Mouse (Mus musculus) MEL (cell line): ENCODE data around the gene Hrct1. TPM values are rescaled to one million over a fixed set of nuclear protein-coding genes. Genes with fewer than 3 reads are reported as not detected.

ENCODE experiments used
- DNase-seq: peaks from one replicate; pipeline ENCODE4 v3.0.0; 2011; ENCODE audit warnings: low read depth, low spot score
- H3K27ac ChIP-seq: 2 replicates; pipeline ENCODE4 v1.5.1; 2012; ENCODE audit warnings: low read depth, mild to moderate bottlenecking, control low read depth, low read length, moderate library complexity; ENCODE audit not compliant: control insufficient read depth
- H3K27me3 ChIP-seq, 2 experiments: fragments of 150-350 bp in 1 of 2; sonication (generic) in 1 of 2; 2 replicates each; pipeline ENCODE4 v1.6.1; 2012; ENCODE audit warnings: low read length in 2 of 2, mild to moderate bottlenecking in 2 of 2, improper control_type of control experiment in 1 of 2, moderate library complexity in 1 of 2; ENCODE audit not compliant: insufficient read depth in 2 of 2, control insufficient read depth in 1 of 2
- H3K36me3 ChIP-seq, 2 experiments: 2 replicates each; pipeline ENCODE4 v1.6.1; 2012 to 2014; ENCODE audit warnings: low read length in 2 of 2, improper control_type of control experiment in 1 of 2, inconsistent platforms in 1 of 2, mild to moderate bottlenecking in 1 of 2; ENCODE audit not compliant: insufficient read depth in 2 of 2, control insufficient read depth in 1 of 2
- H3K4me1 ChIP-seq, 2 experiments: fragments of 150-350 bp in 1 of 2; sonication (generic) in 1 of 2; 2 replicates each; pipeline ENCODE4 v1.6.1; 2012; ENCODE audit warnings: low read length in 2 of 2, improper control_type of control experiment in 1 of 2, mild to moderate bottlenecking in 1 of 2; ENCODE audit not compliant: insufficient read depth in 2 of 2, control insufficient read depth in 1 of 2
- H3K4me3 ChIP-seq, 2 experiments: fragments of 150-350 bp in 1 of 2; sonication (generic) in 1 of 2; 2 replicates each; pipeline ENCODE4 v1.5.1; 2012; ENCODE audit warnings: low read depth in 2 of 2, low read length in 2 of 2, mild to moderate bottlenecking in 2 of 2, moderate library complexity in 2 of 2, control low read depth in 1 of 2, improper control_type of control experiment in 1 of 2; ENCODE audit not compliant: control insufficient read depth in 1 of 2, insufficient read depth in 1 of 2
- H3K79me2 ChIP-seq: 2 replicates; pipeline ENCODE4 v1.6.1; 2012; ENCODE audit warnings: mild to moderate bottlenecking, low read length, moderate library complexity; ENCODE audit not compliant: control insufficient read depth, poor library complexity, insufficient read depth
- H3K9ac ChIP-seq: 2 replicates; pipeline ENCODE4 v1.6.1; 2012; ENCODE audit warnings: low read depth, mild to moderate bottlenecking, control low read depth, low read length, moderate library complexity; ENCODE audit not compliant: control insufficient read depth, poor library complexity, severe bottlenecking
- H3K9me3 ChIP-seq: fragments of 150-350 bp; sonication (generic); replicated peaks from 2 replicates; pipeline ENCODE4 v1.6.1; 2012; ENCODE audit warnings: mild to moderate bottlenecking, low read length, improper control_type of control experiment, moderate library complexity; ENCODE audit not compliant: insufficient read depth
- CHD2 ChIP-seq: IDR thresholded peaks from 2 replicates; pipeline ENCODE4 v1.6.1; 2011; ENCODE audit warnings: low read length, improper control_type of control experiment
- CTCF ChIP-seq, 3 experiments: IDR thresholded peaks in 2 of 3; conservative IDR thresholded peaks in 1 of 3; 2 replicates each; pipeline ENCODE4 v1.5.1; 2011 to 2012; ENCODE audit warnings: low read length in 3 of 3, low read depth in 2 of 3, mild to moderate bottlenecking in 2 of 3, improper control_type of control experiment in 1 of 3, inconsistent platforms in 1 of 3, mixed read lengths in 1 of 3, moderate library complexity in 1 of 3; ENCODE audit not compliant: control insufficient read depth in 1 of 3, insufficient read depth in 1 of 3, poor library complexity in 1 of 3, severe bottlenecking in 1 of 3
- ELF1 ChIP-seq: IDR thresholded peaks from 2 replicates; pipeline ENCODE4 v1.6.1; 2014; ENCODE audit warnings: low read depth, mild to moderate bottlenecking, inconsistent platforms, low read length, improper control_type of control experiment, moderate library complexity
- GABPA ChIP-seq: IDR thresholded peaks from 2 replicates; pipeline ENCODE4 v1.6.1; 2012; ENCODE audit warnings: low read depth, mild to moderate bottlenecking, inconsistent platforms, low read length, improper control_type of control experiment, moderate library complexity
- MAFK ChIP-seq: IDR thresholded peaks from 2 replicates; pipeline ENCODE4 v1.6.1; 2011; ENCODE audit warnings: low read depth, mild to moderate bottlenecking, low read length, improper control_type of control experiment, borderline replicate concordance
- MAZ ChIP-seq: IDR thresholded peaks from 2 replicates; pipeline ENCODE4 v1.6.1; 2012; ENCODE audit warnings: low read depth, mild to moderate bottlenecking, inconsistent platforms, low read length, improper control_type of control experiment
- MEF2A ChIP-seq: IDR thresholded peaks from 2 replicates; pipeline ENCODE4 v1.6.1; 2014; ENCODE audit warnings: low read depth, mild to moderate bottlenecking, inconsistent platforms, low read length, improper control_type of control experiment; ENCODE audit not compliant: poor library complexity, insufficient replicate concordance, severe bottlenecking; ENCODE audit errors: extremely low read depth
- MXI1 ChIP-seq: IDR thresholded peaks from 2 replicates; pipeline ENCODE4 v1.6.1; 2011; ENCODE audit warnings: mild to moderate bottlenecking, low read depth, low read length, improper control_type of control experiment
- NRF1 ChIP-seq: IDR thresholded peaks from 2 replicates; pipeline ENCODE4 v1.6.1; 2014; ENCODE audit warnings: low read depth, mild to moderate bottlenecking, inconsistent platforms, low read length, improper control_type of control experiment, moderate library complexity; ENCODE audit not compliant: poor library complexity, insufficient read depth, severe bottlenecking
- POLR2AphosphoS2 ChIP-seq: IDR thresholded peaks from 2 replicates; pipeline ENCODE4 v1.6.1; 2011; ENCODE audit warnings: low read length, improper control_type of control experiment
- RCOR1 ChIP-seq: IDR thresholded peaks from 2 replicates; pipeline ENCODE4 v1.6.1; 2012; ENCODE audit warnings: low read depth, mild to moderate bottlenecking, inconsistent platforms, low read length, improper control_type of control experiment
- UBTF ChIP-seq: IDR thresholded peaks from 2 replicates; pipeline ENCODE4 v1.6.1; 2012; ENCODE audit warnings: low read depth, mild to moderate bottlenecking, inconsistent platforms, low read length, improper control_type of control experiment, moderate library complexity, borderline replicate concordance; ENCODE audit not compliant: insufficient read depth
- USF1 ChIP-seq: IDR thresholded peaks from 2 replicates; pipeline ENCODE4 v1.6.1; 2014; ENCODE audit warnings: low read depth, mild to moderate bottlenecking, inconsistent platforms, low read length, improper control_type of control experiment, moderate library complexity
- USF2 ChIP-seq, 2 experiments: IDR thresholded peaks; 2 replicates each; pipeline ENCODE4 v1.6.1; 2011 to 2012; ENCODE audit warnings: improper control_type of control experiment in 2 of 2, low read length in 2 of 2, borderline replicate concordance in 1 of 2, inconsistent platforms in 1 of 2, low read depth in 1 of 2, mild to moderate bottlenecking in 1 of 2; ENCODE audit not compliant: insufficient read depth in 1 of 2
- ZC3H11A ChIP-seq: IDR thresholded peaks from 2 replicates; pipeline ENCODE4 v1.6.1; 2012; ENCODE audit warnings: low read depth, mild to moderate bottlenecking, inconsistent platforms, low read length, improper control_type of control experiment
- ZKSCAN1 ChIP-seq: IDR thresholded peaks from 2 replicates; pipeline ENCODE4 v1.6.1; 2012; ENCODE audit warnings: low read depth, mild to moderate bottlenecking, inconsistent platforms, low read length, improper control_type of control experiment, moderate library complexity
- polyA plus RNA-seq, 2 experiments: library from polyadenylated mRNA; stranded (reverse) in 1 of 2; unstranded in 1 of 2; fragments of >175 nt in 1 of 2; fragments of >200 nt in 1 of 2; gene quantifications; 2 replicates each; pipeline versions ENCODE4 v1.2.1 to v1.2.4; 2012; ENCODE audit warnings: low replicate concordance in 2 of 2, low read depth in 1 of 2; ENCODE audit not compliant: insufficient read length in 2 of 2, insufficient read depth in 1 of 2, missing spikeins in 1 of 2
- total RNA-seq: library from RNA; depleted of rRNA; stranded (reverse); fragments of 300-350 nt; gene quantifications from 2 replicates; pipeline ENCODE4 v1.2.3, GENCODE M21; 2012

Hrct1 gene
- total and polyA plus RNA-seq, 3 experiments: not detected

DNA sequence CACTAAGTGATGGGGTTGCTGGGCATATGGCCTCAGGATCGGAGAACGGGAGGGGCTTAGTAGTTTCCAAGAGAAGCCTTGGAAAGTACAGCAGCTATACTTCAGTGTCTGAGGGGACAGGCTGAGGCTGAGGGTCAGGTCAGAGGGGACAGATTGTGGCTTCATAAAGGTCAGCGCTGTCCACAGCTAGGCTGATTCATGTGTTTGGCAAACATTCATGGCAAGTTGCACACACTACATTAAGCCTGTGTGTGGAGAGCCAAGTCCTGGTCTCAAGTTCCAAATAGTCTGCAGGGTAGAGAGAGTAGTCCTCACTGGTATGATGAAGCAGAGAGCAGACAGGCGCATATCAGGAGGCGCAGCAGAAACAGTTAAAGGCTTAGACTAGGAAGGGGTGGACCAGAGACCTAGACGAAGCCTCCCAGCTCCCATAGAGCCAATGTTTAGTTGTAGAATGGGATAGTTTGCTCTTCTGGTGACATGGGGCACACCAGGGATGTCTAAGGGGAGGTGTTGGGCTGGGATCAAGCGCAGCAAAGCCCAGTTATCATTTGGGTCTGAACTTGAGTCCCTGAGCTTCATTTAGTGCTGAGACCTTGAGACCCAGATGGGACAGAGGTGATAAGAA lies 47.5 kb upstream of the Hrct1 start (continued):
- no peak for TF ChIP-seq USF1

DNA sequence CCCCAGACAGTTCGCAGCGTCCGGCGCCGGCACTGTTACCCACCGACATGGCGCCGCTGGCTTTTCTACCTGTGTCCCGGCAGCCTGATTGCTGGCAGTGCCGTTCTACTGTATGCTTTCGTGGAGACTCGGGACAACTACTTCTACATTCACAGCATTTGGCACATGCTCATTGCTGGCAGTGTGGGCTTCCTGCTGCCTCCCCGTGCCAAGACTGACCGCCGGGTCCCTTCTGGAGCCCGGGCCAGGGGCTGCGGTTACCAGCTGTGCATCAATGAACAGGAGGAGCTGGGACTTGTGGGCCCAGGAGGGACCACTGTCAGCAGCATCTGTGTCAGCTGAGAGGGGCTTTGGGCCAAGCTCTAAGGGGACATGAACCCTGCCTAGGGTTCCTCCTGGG lies 37.0 kb upstream of the Hrct1 start:
- peaks cover 4 to 19% of the 10 kb centered on the region in 2 experiments for H3K4me1 ChIP-seq
- TF ChIP-seq ELF1: no peak
- no peak for TF ChIP-seq CHD2
- no peak for TF ChIP-seq CTCF (IDR thresholded peaks at IDR 0.05 in 2 of 3, conservative IDR thresholded peaks at IDR 0.05 in 1 of 3; ENCODE audit: control insufficient read depth in 1 of 3, insufficient read depth in 1 of 3, low read depth in 2 of 3, low read length in 3 of 3, poor library complexity in 1 of 3, severe bottlenecking in 1 of 3)
- TF ChIP-seq MAFK: no peak
- no peak for TF ChIP-seq MEF2A
- TF ChIP-seq UBTF: no peak
- TF ChIP-seq USF2 (IDR thresholded peaks at IDR 0.05; ENCODE audit: borderline replicate concordance in 1 of 2, insufficient read depth in 1 of 2, low read depth in 1 of 2, low read length in 2 of 2): no peak
- no peak for TF ChIP-seq NRF1
- no peak for TF ChIP-seq GABPA
- no peak overlapping the region for H3K27ac ChIP-seq
- H3K9me3 ChIP-seq: no peaks in the 10 kb centered on the region
- H3K27me3 ChIP-seq: no peaks in the 10 kb centered on the region
- H3K36me3 ChIP-seq: peaks cover 0 to 18% of the 10 kb centered on the region in 2 experiments; a peak in 2 of 4 replicates
- DNase-seq: no peak
- H3K4me3 ChIP-seq: no peak overlapping the region
- H3K9ac ChIP-seq: no peak overlapping the region
- no peaks in the 10 kb centered on the region for H3K79me2 ChIP-seq

DNA sequence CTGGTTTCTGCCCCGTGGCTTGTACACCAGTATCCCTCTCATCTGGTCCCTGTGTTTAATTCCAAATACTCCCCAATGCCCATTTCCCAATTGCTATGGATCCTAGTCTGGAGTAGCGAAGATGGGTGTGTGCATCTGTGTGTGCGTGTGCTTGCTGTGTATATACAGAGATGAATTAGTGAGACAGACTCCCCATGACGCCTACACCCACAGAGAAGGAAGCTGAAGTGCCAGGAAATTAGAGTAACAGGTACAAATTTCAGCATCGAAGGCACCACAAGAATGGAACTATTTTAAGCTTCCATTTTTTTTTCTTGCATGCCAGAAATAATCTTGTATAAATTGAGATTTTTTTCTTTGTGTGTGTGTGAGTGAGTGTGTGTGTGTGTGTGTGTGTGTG lies 36.0 kb upstream of the Hrct1 start:
- Histone ChIP-seq H3K9me3 (no peaks in the 10 kb centered on the region), H3K4me3 (no peak overlapping the region), H3K79me2 (no peaks in the 10 kb centered on the region), H3K4me1 (peaks cover 4 to 28% of the 10 kb centered on the region in 2 experiments), H3K9ac (no peak overlapping the region), H3K27me3 (no peaks in the 10 kb centered on the region), H3K27ac (no peak overlapping the region), H3K36me3 (peaks cover 0 to 23% of the 10 kb centered on the region in 2 experiments; a peak in 2 of 4 replicates)
- no peak for DNase-seq
- no peak for TF ChIP-seq MXI1
- TF ChIP-seq MAZ: no peak
- TF ChIP-seq RCOR1: no peak
- no peak for TF ChIP-seq ZC3H11A
- no peak for TF ChIP-seq POLR2AphosphoS2
- TF ChIP-seq USF1: no peak
- TF ChIP-seq ZKSCAN1: no peak
